Mouse (Mus musculus): ENCODE data around the gene Atp5e. TPM values are rescaled to one million over a fixed set of nuclear protein-coding genes. Genes with fewer than 3 reads are reported as not detected.

The Atp5e gene
- total RNA-seq, 1 experiment from 2014 or later = 471 TPM

GRCm38 (mm10) chr2:174415001-174415730 is 48.7 kb downstream of the Atp5e start:
- no peak for DNase-seq

DNA sequence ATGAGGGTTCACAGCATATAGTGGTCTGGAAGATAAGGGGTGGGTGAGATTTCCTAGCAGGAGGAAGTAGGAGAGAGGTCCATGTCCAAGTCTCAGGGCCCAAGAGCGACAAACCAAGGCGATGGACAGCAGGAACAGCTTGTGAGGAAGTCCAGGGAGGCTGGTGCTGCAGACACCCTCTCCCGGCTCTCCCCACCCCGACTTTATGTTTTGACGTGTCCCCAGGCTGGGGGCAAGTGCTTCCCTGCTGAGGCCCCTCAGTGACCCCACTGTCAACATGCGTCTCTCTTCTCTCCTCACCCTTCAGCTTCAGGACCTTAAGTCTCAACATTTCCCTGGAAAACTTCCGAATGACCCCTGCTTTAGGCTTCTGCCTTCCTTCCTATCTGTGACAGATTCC is 50.8 kb downstream of the Atp5e start:
- no peak for DNase-seq

Other genes starting within 250 kb of the Atp5e start
- gene Gnas, start 179.8 kb downstream of the Atp5e start, total RNA-seq (2021) = 2,468 and 2,497 TPM in 2 replicates
- 2.1 and 2.4 TPM in 2 replicates for gene Gm20721, start 117.4 kb downstream of the Atp5e start, total RNA-seq (2021)
- 61.9 and 63.7 TPM in 2 replicates for gene Nelfcd, start 48.3 kb downstream of the Atp5e start, total RNA-seq (2021)
- gene Ctsz, start 25.1 kb downstream of the Atp5e start, total RNA-seq (2021) = 133 and 134 TPM in 2 replicates
- 0.73 TPM in 1 of 2 replicates, not detected in the other for gene Tubb1, start 13.4 kb downstream of the Atp5e start, total RNA-seq (2021)
- 103 and 108 TPM in 2 replicates for gene Prelid3b, start 9.0 kb upstream of the Atp5e start, total RNA-seq (2021)
- gene Zfp831, start 179.4 kb upstream of the Atp5e start, total RNA-seq (2021) = 0.06 and 0.14 TPM in 2 replicates